Mouse (Mus musculus): ENCODE measurements at regions not wholly inside any gene's neighbourhood (a gene's known extent, or its start where the extent isn't known, plus 50 kb on each side); places are given as distances from the start of the nearest gene placed in this dataset.

GRCm38 (mm10) chr7:133203933-133204332, 79.8 kb upstream of the Ctbp2 start:
- TF ChIP-seq CTCF (IDR thresholded peaks at IDR 0.05; ENCODE audit: low read depth, low read length) (no peak), POLR2A (IDR thresholded peaks at IDR 0.05; ENCODE audit: borderline replicate concordance, low read depth, low read length) (no peak)

Data from bone marrow macrophage, adult 2 months (primary cell).